Mouse (Mus musculus): ENCODE results near the gene Itm2a. TPM values are rescaled to one million over a fixed set of nuclear protein-coding genes. Genes with fewer than 3 reads are reported as not detected.
A peak's percentile ranks its signal among the peaks of the same experiment; 100 is the strongest.

Itm2a gene
- 4.3 TPM in 2 replicates for polyA plus RNA-seq (2012; rRNA removed)

DNA sequence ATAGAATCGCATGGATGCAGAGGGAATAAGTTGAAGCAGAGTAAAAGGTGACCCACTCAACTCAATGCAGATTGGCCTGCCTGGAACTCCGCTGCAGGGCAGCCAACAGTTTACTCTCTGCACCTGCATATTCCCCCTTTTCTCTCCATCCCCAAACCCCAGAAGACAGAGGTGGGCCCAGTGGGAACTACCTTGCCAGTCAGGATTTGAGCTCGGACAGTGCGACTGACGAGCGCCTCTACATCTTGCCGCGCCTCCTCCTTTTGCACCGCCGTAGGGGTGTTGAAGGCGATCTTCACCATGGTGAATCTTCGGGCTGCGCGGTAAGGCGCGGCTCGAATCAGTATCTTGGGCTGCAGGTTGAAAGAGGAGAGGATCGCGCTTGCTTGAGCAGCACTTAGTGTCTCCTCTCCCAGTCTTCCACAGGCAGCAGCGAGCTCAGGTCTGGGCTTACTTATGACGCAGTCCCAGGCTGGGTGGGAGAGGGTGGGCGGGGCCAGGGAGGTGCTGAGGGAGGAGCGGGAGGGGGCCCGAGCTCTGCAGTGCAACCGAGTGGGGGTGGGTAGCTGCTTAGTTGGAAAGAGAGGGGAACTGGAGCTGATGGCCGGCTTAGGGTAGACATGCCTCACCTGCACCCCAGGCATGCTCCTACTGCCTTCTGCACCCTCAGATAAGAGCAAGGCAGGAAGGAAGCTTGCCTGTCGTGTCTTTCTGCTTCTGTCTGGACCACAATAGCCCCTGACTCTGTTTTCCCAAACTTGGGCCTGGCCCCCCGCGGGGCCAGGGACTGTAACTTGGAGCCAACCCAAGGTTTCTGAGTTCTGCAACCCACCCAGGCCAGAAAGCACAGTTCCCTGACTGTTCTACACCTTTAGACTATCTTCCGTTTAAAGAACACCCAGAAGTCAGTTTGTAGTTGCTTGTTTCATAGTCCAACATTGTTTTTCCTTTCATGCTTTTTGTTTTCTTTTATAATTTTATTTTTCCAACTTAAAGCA is at the start of gene Itm2a:
Itm2a (minus strand) TSS at position 462 of the 998 bp plus-strand sequence.
- WGBS, result 21% methylated on average over 29 of the region's 30 CpGs
- Histone ChIP-seq H3K27me3 (ENCODE audit: control insufficient read depth, insufficient read depth, low read length) (no peaks in the 10 kb centered on the region), H3K36me3 (ENCODE audit: control insufficient read depth, insufficient read depth, low read length) (no peaks in the 10 kb centered on the region), H3K4me1 (ENCODE audit: control insufficient read depth, insufficient read depth, insufficient read length) (no peaks in the 10 kb centered on the region), H3K4me3 (ENCODE audit: extremely low read depth, insufficient read depth, insufficient read length) (peak within 1 kb of the TSS; percentile 68), H3K27ac (ENCODE audit: insufficient read depth, low read length) (0 out of 2 replicates have a peak within 1 kb of the TSS, but pooled peaks have one; percentile 55)
- peak; percentile 0 to 3 for DNase-seq (ENCODE audit: low read depth in 1 of 2, low spot score in 2 of 2)
- TF ChIP-seq CTCF (IDR thresholded peaks at IDR 0.05; ENCODE audit: extremely low read depth, insufficient read depth, insufficient read length, insufficient replicate concordance) (no peak), POLR2A (IDR thresholded peaks at IDR 0.05; ENCODE audit: low read depth, low read length) (no peak)

DNA sequence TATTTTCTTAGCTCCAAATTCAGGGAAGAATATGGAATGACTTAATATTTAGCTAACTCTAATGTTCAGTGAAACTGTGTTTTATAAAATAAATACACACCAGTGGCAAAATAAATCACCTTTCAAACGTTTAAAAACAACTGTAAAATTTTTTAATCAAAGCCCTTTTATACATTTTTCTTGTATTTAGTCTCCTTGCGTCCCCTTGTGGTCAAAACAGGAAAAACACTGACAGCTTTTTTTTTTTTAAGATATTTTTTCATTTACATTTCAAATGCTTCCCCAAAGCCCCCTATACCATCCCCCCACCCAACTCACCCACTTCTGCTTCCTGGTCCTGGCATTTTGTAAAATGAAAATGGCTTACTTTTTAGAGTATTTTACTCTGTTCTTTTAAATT is 32.7 kb upstream of the Itm2a start:
- Histone ChIP-seq H3K36me3 (ENCODE audit: control insufficient read depth, insufficient read depth, low read length) (no peaks in the 10 kb centered on the region), H3K4me3 (ENCODE audit: extremely low read depth, insufficient read depth, insufficient read length) (no peak overlapping the region), H3K4me1 (ENCODE audit: control insufficient read depth, insufficient read depth, insufficient read length) (no peaks in the 10 kb centered on the region), H3K27me3 (ENCODE audit: control insufficient read depth, insufficient read depth, low read length) (no peaks in the 10 kb centered on the region), H3K27ac (ENCODE audit: insufficient read depth, low read length) (no peak overlapping the region)
- WGBS, result 4% methylated on average over 2 of the region's 2 CpGs
- DNase-seq (ENCODE audit: low read depth in 1 of 2, low spot score in 2 of 2), result no peak
- TF ChIP-seq POLR2A (IDR thresholded peaks at IDR 0.05; ENCODE audit: low read depth, low read length) (no peak), CTCF (IDR thresholded peaks at IDR 0.05; ENCODE audit: extremely low read depth, insufficient read depth, insufficient read length, insufficient replicate concordance) (no peak)

DNA sequence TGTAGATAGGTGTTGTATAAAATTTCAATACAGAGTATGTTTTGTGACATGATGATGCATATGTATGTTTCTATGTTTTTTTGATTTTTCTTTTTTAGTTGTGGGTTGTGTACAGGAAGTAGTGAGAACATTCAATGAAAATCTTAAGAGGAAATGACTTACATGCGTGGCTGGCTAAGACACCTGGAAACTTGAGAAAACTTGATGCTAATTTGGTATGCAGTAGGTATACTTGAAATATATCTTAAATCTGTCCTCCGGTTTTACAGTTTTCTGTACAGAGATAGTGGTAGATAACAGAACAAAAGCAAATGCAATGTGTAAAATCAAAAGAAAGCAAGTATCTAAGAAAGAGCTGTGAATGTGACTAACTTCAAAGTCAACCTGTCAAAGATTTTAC is 18.1 kb upstream of the Itm2a start:
- H3K4me3 ChIP-seq (ENCODE audit: extremely low read depth, insufficient read depth, insufficient read length), result no peak overlapping the region
- DNase-seq (ENCODE audit: low read depth in 1 of 2, low spot score in 2 of 2), result no peak
- no peaks in the 10 kb centered on the region for H3K4me1 ChIP-seq (ENCODE audit: control insufficient read depth, insufficient read depth, insufficient read length)
- TF ChIP-seq CTCF (IDR thresholded peaks at IDR 0.05; ENCODE audit: extremely low read depth, insufficient read depth, insufficient read length, insufficient replicate concordance) (no peak), POLR2A (IDR thresholded peaks at IDR 0.05; ENCODE audit: low read depth, low read length) (no peak)
- H3K36me3 ChIP-seq (ENCODE audit: control insufficient read depth, insufficient read depth, low read length), result no peaks in the 10 kb centered on the region
- H3K27me3 ChIP-seq (ENCODE audit: control insufficient read depth, insufficient read depth, low read length), result no peaks in the 10 kb centered on the region
- 38% methylated on average over 2 of the region's 2 CpGs for WGBS
- no peak overlapping the region for H3K27ac ChIP-seq (ENCODE audit: insufficient read depth, low read length)

DNA sequence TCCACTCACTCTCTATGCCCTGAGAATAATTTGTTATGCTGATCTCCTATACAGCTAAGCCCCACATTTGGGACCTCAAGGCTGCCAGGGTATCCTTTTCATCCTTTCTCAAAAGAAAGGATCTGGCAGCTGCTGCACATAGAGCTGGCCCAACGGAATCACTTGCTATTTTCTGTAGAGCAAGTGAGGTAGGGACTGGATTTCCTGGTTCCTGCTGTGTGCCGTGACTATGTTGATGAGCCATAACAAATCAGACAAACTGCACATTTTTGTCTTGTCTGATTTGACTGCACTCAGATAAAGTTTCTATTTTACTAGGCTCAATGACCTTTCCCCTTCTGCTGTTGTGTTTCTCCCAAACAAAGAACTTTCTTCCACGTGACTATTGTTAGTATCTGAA is 14.2 kb upstream of the Itm2a start:
- Histone ChIP-seq H3K4me3 (ENCODE audit: extremely low read depth, insufficient read depth, insufficient read length) (no peak overlapping the region), H3K36me3 (ENCODE audit: control insufficient read depth, insufficient read depth, low read length) (no peaks in the 10 kb centered on the region), H3K27me3 (ENCODE audit: control insufficient read depth, insufficient read depth, low read length) (no peaks in the 10 kb centered on the region), H3K4me1 (ENCODE audit: control insufficient read depth, insufficient read depth, insufficient read length) (no peaks in the 10 kb centered on the region), H3K27ac (ENCODE audit: insufficient read depth, low read length) (no peak overlapping the region)
- WGBS, result 78% methylated on average over 3 of the region's 3 CpGs
- no peak for TF ChIP-seq POLR2A (IDR thresholded peaks at IDR 0.05; ENCODE audit: low read depth, low read length)
- no peak for TF ChIP-seq CTCF (IDR thresholded peaks at IDR 0.05; ENCODE audit: extremely low read depth, insufficient read depth, insufficient read length, insufficient replicate concordance)
- DNase-seq (ENCODE audit: low read depth in 1 of 2, low spot score in 2 of 2), result no peak

DNA sequence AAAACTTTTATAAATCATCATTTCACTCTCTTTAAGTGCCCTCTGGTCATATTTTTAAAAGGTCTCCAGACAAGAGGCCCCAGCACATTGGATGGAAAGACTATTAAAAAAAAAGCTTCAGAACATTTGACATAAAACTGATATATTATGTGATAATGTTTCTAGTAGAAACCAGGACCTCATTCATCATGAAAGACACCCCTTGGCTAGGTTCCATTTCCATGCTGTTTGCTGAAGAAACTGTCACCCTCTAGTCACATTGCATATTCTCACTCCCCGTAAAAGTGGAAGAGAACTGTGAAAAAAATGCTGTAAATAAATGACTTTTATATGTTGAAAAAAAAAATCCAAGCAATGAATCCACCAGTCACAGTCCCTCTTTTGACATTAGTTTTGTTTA is 12.8 kb upstream of the Itm2a start:
- no peaks in the 10 kb centered on the region for H3K27me3 ChIP-seq (ENCODE audit: control insufficient read depth, insufficient read depth, low read length)
- WGBS, result 89% methylated on average over 1 of the region's 1 CpGs
- TF ChIP-seq POLR2A (IDR thresholded peaks at IDR 0.05; ENCODE audit: low read depth, low read length) (no peak), CTCF (IDR thresholded peaks at IDR 0.05; ENCODE audit: extremely low read depth, insufficient read depth, insufficient read length, insufficient replicate concordance) (no peak)
- DNase-seq (ENCODE audit: low read depth in 1 of 2, low spot score in 2 of 2), result no peak
- no peak overlapping the region for H3K4me3 ChIP-seq (ENCODE audit: extremely low read depth, insufficient read depth, insufficient read length)
- no peaks in the 10 kb centered on the region for H3K36me3 ChIP-seq (ENCODE audit: control insufficient read depth, insufficient read depth, low read length)
- no peaks in the 10 kb centered on the region for H3K4me1 ChIP-seq (ENCODE audit: control insufficient read depth, insufficient read depth, insufficient read length)
- no peak overlapping the region for H3K27ac ChIP-seq (ENCODE audit: insufficient read depth, low read length)

DNA sequence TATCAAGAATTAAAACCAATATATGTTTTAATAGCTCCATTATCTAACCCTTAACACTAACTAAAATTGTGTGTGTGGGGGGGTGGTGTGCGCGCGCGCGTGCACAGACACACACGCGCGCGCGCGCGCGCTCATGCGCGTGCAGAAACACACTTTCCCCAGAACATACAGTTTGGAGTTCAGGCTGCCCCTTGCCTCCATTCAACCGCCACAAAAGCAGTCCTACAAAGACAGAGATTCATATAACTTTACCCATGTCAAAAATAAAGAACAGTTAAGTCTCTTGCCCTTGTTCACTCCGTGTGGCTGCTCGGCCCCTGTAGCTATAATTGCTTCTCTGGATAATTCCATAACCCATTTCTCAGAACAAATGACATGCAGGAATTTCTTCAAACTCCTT is 695 bp downstream of the Itm2a start:
- peak in 1 of 2 experiments; percentile 0 for DNase-seq (ENCODE audit: low read depth in 1 of 2, low spot score in 2 of 2)
- Histone ChIP-seq H3K27ac (ENCODE audit: insufficient read depth, low read length) (no peak overlapping the region), H3K27me3 (ENCODE audit: control insufficient read depth, insufficient read depth, low read length) (no peaks in the 10 kb centered on the region), H3K4me3 (ENCODE audit: extremely low read depth, insufficient read depth, insufficient read length) (peak overlapping the region; percentile 68), H3K36me3 (ENCODE audit: control insufficient read depth, insufficient read depth, low read length) (no peaks in the 10 kb centered on the region), H3K4me1 (ENCODE audit: control insufficient read depth, insufficient read depth, insufficient read length) (no peaks in the 10 kb centered on the region)
- WGBS, result 36% methylated on average over 18 of the region's 18 CpGs
- TF ChIP-seq POLR2A (IDR thresholded peaks at IDR 0.05; ENCODE audit: low read depth, low read length) (no peak), CTCF (IDR thresholded peaks at IDR 0.05; ENCODE audit: extremely low read depth, insufficient read depth, insufficient read length, insufficient replicate concordance) (no peak)

DNA sequence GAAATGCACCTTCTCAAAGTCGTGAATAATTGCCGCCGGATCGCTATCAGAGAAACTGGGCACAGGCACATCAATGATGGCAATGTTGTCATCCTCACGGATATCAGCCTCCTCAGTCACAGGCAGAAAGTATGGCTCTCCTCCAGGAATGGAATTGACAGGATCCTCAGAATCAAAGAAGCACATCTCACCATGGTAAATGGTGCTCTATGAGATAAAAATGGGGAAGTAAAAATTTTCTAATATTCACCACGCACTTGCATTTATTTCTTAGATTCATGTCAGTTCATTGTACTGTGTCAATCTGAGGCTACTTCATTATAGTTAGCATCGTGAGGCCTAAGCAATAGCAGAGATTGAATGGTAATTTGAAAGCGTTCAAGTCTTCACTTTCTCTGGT is 4.1 kb downstream of the Itm2a start:
- Histone ChIP-seq H3K27me3 (ENCODE audit: control insufficient read depth, insufficient read depth, low read length) (no peaks in the 10 kb centered on the region), H3K4me1 (ENCODE audit: control insufficient read depth, insufficient read depth, insufficient read length) (no peaks in the 10 kb centered on the region), H3K27ac (ENCODE audit: insufficient read depth, low read length) (no peak overlapping the region), H3K4me3 (ENCODE audit: extremely low read depth, insufficient read depth, insufficient read length) (no peak overlapping the region), H3K36me3 (ENCODE audit: control insufficient read depth, insufficient read depth, low read length) (no peaks in the 10 kb centered on the region)
- no peak for DNase-seq (ENCODE audit: low read depth in 1 of 2, low spot score in 2 of 2)
- TF ChIP-seq POLR2A (IDR thresholded peaks at IDR 0.05; ENCODE audit: low read depth, low read length), result no peak
- TF ChIP-seq CTCF (IDR thresholded peaks at IDR 0.05; ENCODE audit: extremely low read depth, insufficient read depth, insufficient read length, insufficient replicate concordance), result no peak
- WGBS, result 80% methylated on average over 8 of the region's 8 CpGs

Measured in spleen, adult 2 months (tissue).